ENCODE assay signal across 31 mouse cellular contexts in the genomic region with DNA sequence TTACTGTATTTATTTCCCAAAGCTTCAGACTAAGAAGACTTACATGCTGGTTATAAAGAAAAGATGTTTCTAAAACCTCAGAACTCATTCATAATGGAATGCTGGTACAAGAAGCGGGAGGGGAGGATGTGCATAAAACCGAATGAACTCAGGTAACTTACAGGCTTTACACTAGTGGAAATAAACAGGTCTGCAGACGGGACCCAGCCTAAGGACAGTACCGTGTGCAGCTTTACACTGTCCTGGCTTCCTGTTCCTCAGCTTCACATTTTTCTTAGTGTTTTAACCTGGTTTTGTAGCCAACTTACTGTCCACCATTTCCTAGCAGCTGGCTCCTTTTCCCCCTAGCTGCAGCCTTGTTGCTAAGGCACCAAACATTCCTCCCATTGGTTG.
DNase-seq lines count a peak whose midpoint lies in the region; ATAC-seq and TF ChIP-seq lines count a peak whose summit lies in the region.
"Had no signal": no experiment of that assay in that cellular context is flagged by ENCODE, and none has a peak within 500 bp of the region (broad histone marks: within the 10 kb centered on the region; RNA-seq: fewer than 3 reads in every experiment).

No protein-coding gene starts in this region.

- H3K9ac ChIP-seq in limb, embryonic 11.5 days (ENCODE audit: low read length): no peak overlapping the region
- H3K9ac ChIP-seq in stomach, embryonic 15.5 days: no peak overlapping the region
- no peak overlapping the region for H3K9ac ChIP-seq in stomach, postnatal 0 days (ENCODE audit: low read length)
- no peak overlapping the region for H3K9ac ChIP-seq in limb, embryonic 14.5 days (ENCODE audit: low read depth, low read length, severe bottlenecking)
- no peak overlapping the region for H3K9ac ChIP-seq in stomach, embryonic 16.5 days (ENCODE audit: low read length)
- H3K9ac ChIP-seq: embryonic facial prominence, embryonic 13.5 days; forebrain, embryonic 12.5 days; forebrain, embryonic 15.5 days; heart, embryonic 13.5 days; hindbrain, embryonic 15.5 days had no signal

- H3K9me3 ChIP-seq in limb, embryonic 11.5 days (ENCODE audit: control insufficient read depth, low read length): no peaks in the 10 kb centered on the region
- H3K9me3 ChIP-seq in limb, embryonic 10.5 days (replicated peaks): no peaks in the 10 kb centered on the region
- H3K9me3 ChIP-seq in stomach, embryonic 15.5 days: no peaks in the 10 kb centered on the region
- no peaks in the 10 kb centered on the region for H3K9me3 ChIP-seq in stomach, postnatal 0 days (ENCODE audit: control insufficient read depth, low read length)
- H3K9me3 ChIP-seq in limb, embryonic 14.5 days (ENCODE audit: control insufficient read depth, low read length): no peaks in the 10 kb centered on the region
- H3K9me3 ChIP-seq in stomach, embryonic 16.5 days (replicated peaks; ENCODE audit: control insufficient read depth, low read length): no peaks in the 10 kb centered on the region
- H3K9me3 ChIP-seq: embryonic facial prominence, embryonic 10.5 days; embryonic facial prominence, embryonic 13.5 days; forebrain, embryonic 12.5 days; forebrain, embryonic 15.5 days; G1E; heart, embryonic 10.5 days; heart, embryonic 13.5 days; hindbrain, embryonic 15.5 days had no signal

- no peak overlapping the region; the same call in 1 of the 2 replicates for H3K27ac ChIP-seq in limb, embryonic 11.5 days (replicated peaks; ENCODE audit: low read depth, low read length)
- H3K27ac ChIP-seq in limb, embryonic 10.5 days: no peak overlapping the region
- H3K27ac ChIP-seq in stomach, embryonic 15.5 days: peak overlapping the region; percentile 35; the same call in 1 of the 2 replicates
- no peak overlapping the region for H3K27ac ChIP-seq in stomach, postnatal 0 days (replicated peaks)
- no peak overlapping the region for H3K27ac ChIP-seq in limb, embryonic 14.5 days (replicated peaks; ENCODE audit: low read depth, low read length)
- H3K27ac ChIP-seq in stomach, embryonic 16.5 days (ENCODE audit: low read length): no peak overlapping the region
- H3K27ac ChIP-seq: embryonic facial prominence, embryonic 10.5 days; embryonic facial prominence, embryonic 13.5 days; forebrain, embryonic 12.5 days; forebrain, embryonic 15.5 days; heart, adult 2 months; heart, embryonic 10.5 days; heart, embryonic 13.5 days; hindbrain, embryonic 15.5 days had no signal

- H3K27me3 ChIP-seq in limb, embryonic 11.5 days (ENCODE audit: control insufficient read depth, insufficient read depth, low read length): no peaks in the 10 kb centered on the region
- no peaks in the 10 kb centered on the region for H3K27me3 ChIP-seq in limb, embryonic 10.5 days (ENCODE audit: low read depth, poor library complexity, severe bottlenecking)
- H3K27me3 ChIP-seq in stomach, embryonic 15.5 days (replicated peaks): no peaks in the 10 kb centered on the region
- H3K27me3 ChIP-seq in stomach, postnatal 0 days (ENCODE audit: control insufficient read depth, insufficient read depth, low read length): no peaks in the 10 kb centered on the region
- no peaks in the 10 kb centered on the region for H3K27me3 ChIP-seq in limb, embryonic 14.5 days (ENCODE audit: control insufficient read depth, insufficient read depth, low read length)
- H3K27me3 ChIP-seq in stomach, embryonic 16.5 days (ENCODE audit: control insufficient read depth, insufficient read depth, low read length): no peaks in the 10 kb centered on the region
- H3K27me3 ChIP-seq: CH12.LX; embryonic facial prominence, embryonic 13.5 days; forebrain, embryonic 12.5 days; forebrain, embryonic 15.5 days; heart, embryonic 13.5 days; hindbrain, embryonic 15.5 days; Patski had no signal

- H3K4me3 ChIP-seq in limb, embryonic 11.5 days (ENCODE audit: low read depth, low read length): no peak overlapping the region
- H3K4me3 ChIP-seq in limb, embryonic 10.5 days: no peak overlapping the region
- no peak overlapping the region for H3K4me3 ChIP-seq in stomach, embryonic 15.5 days (replicated peaks)
- no peak overlapping the region for H3K4me3 ChIP-seq in stomach, postnatal 0 days (ENCODE audit: low read depth, low read length)
- no peak overlapping the region for H3K4me3 ChIP-seq in limb, embryonic 14.5 days (replicated peaks; ENCODE audit: low read length)
- no peak overlapping the region for H3K4me3 ChIP-seq in stomach, embryonic 16.5 days (replicated peaks; ENCODE audit: low read length)
- H3K4me3 ChIP-seq: embryonic facial prominence, embryonic 10.5 days; embryonic facial prominence, embryonic 13.5 days; erythroblast, embryonic 14.5 days; forebrain, embryonic 12.5 days; forebrain, embryonic 15.5 days; heart, adult 2 months; heart, embryonic 10.5 days; heart, embryonic 13.5 days; hindbrain, embryonic 15.5 days had no signal

- no peak for TF ChIP-seq POLR2A in limb, embryonic 14.5 days (IDR thresholded peaks at IDR 0.05; ENCODE audit: borderline replicate concordance, extremely low read depth, insufficient read depth, insufficient read length)

- peak; percentile 49; the same call in 1 of the 2 replicates for ATAC-seq in limb, embryonic 11.5 days (ENCODE audit: insufficient number of reproducible peaks, low FRiP score, low TSS enrichment, low read depth)
- no peak for ATAC-seq in stomach, embryonic 15.5 days (ENCODE audit: insufficient read depth, low FRiP score, low read depth)
- no peak for ATAC-seq in stomach, postnatal 0 days (ENCODE audit: low FRiP score, low TSS enrichment)
- ATAC-seq in limb, embryonic 14.5 days (ENCODE audit: low FRiP score, low read depth): peak; percentile 9; the same call in 1 of the 2 replicates
- peak; percentile 69; the same call in 1 of the 2 replicates for ATAC-seq in stomach, embryonic 16.5 days (ENCODE audit: insufficient read depth, low FRiP score)
- ATAC-seq: forebrain, embryonic 15.5 days; Patski had no signal

- TF ChIP-seq EP300 in stomach, postnatal 0 days (optimal IDR thresholded peaks at IDR 0.05): no peak

- H3K4me2 ChIP-seq in limb, embryonic 11.5 days (ENCODE audit: low read depth, severe bottlenecking): no peak overlapping the region
- H3K4me2 ChIP-seq in stomach, embryonic 15.5 days: no peak overlapping the region
- no peak overlapping the region for H3K4me2 ChIP-seq in stomach, postnatal 0 days (replicated peaks; ENCODE audit: low read depth)
- H3K4me2 ChIP-seq in limb, embryonic 14.5 days (replicated peaks; ENCODE audit: low read depth, low read length, severe bottlenecking): no peak overlapping the region
- H3K4me2 ChIP-seq in stomach, embryonic 16.5 days (ENCODE audit: low read depth, low read length): no peak overlapping the region
- H3K4me2 ChIP-seq: embryonic facial prominence, embryonic 13.5 days; forebrain, embryonic 12.5 days; forebrain, embryonic 15.5 days; heart, embryonic 13.5 days; hindbrain, embryonic 15.5 days had no signal

- no peak for TF ChIP-seq CTCF in stomach, postnatal 0 days (IDR thresholded peaks at IDR 0.05; ENCODE audit: low read depth)

- no peaks in the 10 kb centered on the region for H3K4me1 ChIP-seq in limb, embryonic 11.5 days (ENCODE audit: control insufficient read depth, insufficient read depth, low read length)
- no peaks in the 10 kb centered on the region; the same call in 1 of the 2 replicates for H3K4me1 ChIP-seq in limb, embryonic 10.5 days
- no peaks in the 10 kb centered on the region for H3K4me1 ChIP-seq in stomach, embryonic 15.5 days
- H3K4me1 ChIP-seq in stomach, postnatal 0 days (replicated peaks; ENCODE audit: control insufficient read depth, insufficient read depth): no peaks in the 10 kb centered on the region
- no peaks in the 10 kb centered on the region for H3K4me1 ChIP-seq in limb, embryonic 14.5 days (ENCODE audit: control insufficient read depth, insufficient read depth, low read length)
- H3K4me1 ChIP-seq in stomach, embryonic 16.5 days (ENCODE audit: control insufficient read depth, insufficient read depth, low read length): no peaks in the 10 kb centered on the region
- H3K4me1 ChIP-seq: embryonic facial prominence, embryonic 10.5 days; forebrain, embryonic 12.5 days; forebrain, embryonic 15.5 days; heart, embryonic 10.5 days; heart, embryonic 13.5 days; hindbrain, embryonic 15.5 days had no signal

- no peaks in the 10 kb centered on the region for H3K36me3 ChIP-seq in limb, embryonic 11.5 days (ENCODE audit: control insufficient read depth, insufficient read depth, low read length)
- no peaks in the 10 kb centered on the region for H3K36me3 ChIP-seq in limb, embryonic 10.5 days
- no peaks in the 10 kb centered on the region for H3K36me3 ChIP-seq in stomach, embryonic 15.5 days
- no peaks in the 10 kb centered on the region for H3K36me3 ChIP-seq in stomach, postnatal 0 days (ENCODE audit: control insufficient read depth, insufficient read depth, low read length)
- H3K36me3 ChIP-seq in limb, embryonic 14.5 days (ENCODE audit: control insufficient read depth, insufficient read depth, low read length): no peaks in the 10 kb centered on the region
- H3K36me3 ChIP-seq in stomach, embryonic 16.5 days (ENCODE audit: control insufficient read depth, insufficient read depth, low read length): no peaks in the 10 kb centered on the region
- H3K36me3 ChIP-seq: embryonic facial prominence, embryonic 10.5 days; embryonic facial prominence, embryonic 13.5 days; forebrain, embryonic 12.5 days; forebrain, embryonic 15.5 days; G1E; heart, embryonic 10.5 days; heart, embryonic 13.5 days; hindbrain, embryonic 15.5 days had no signal

- no peak for DNase-seq in limb, embryonic 11.5 days (ENCODE audit: low spot score)
- no peak for DNase-seq in limb, embryonic 10.5 days (ENCODE audit: low spot score)
- DNase-seq in stomach, postnatal 0 days (ENCODE audit: low spot score): no peak
- no peak for DNase-seq in limb, embryonic 14.5 days (ENCODE audit: low spot score)
- no peak for DNase-seq in urinary bladder, postnatal 14 days (ENCODE audit: low spot score)
- no peak for DNase-seq in spleen, postnatal 14 days (ENCODE audit: low spot score in 2 of 2)
- DNase-seq: adrenal gland, postnatal 14 days; B cell, adult 2 months; cerebellum, adult 11 months; cerebellum, adult 2 months; cerebellum, postnatal 10 days; cerebellum, postnatal 36 days; embryo, embryonic 11 days; gastrocnemius, postnatal 10 days; gastrocnemius, postnatal 36 days; heart, adult 2 months; heart, postnatal 14 days; heart, postnatal 4 days had no signal

- WGBS in limb, embryonic 11.5 days: 56% methylated on average over 4 of the region's 4 CpGs
- 83% methylated on average over 4 of the region's 4 CpGs for WGBS in limb, embryonic 10.5 days
- WGBS in stomach, embryonic 15.5 days: 59% methylated on average over 4 of the region's 4 CpGs
- 66% methylated on average over 4 of the region's 4 CpGs for WGBS in stomach, postnatal 0 days
- WGBS in limb, embryonic 14.5 days: 26% methylated on average over 4 of the region's 4 CpGs
- 61% methylated on average over 4 of the region's 4 CpGs for WGBS in stomach, embryonic 16.5 days

Comparison
In these comparisons a context has a peak if more than half of its experiments do, and no peak if none do; other contexts are left out.
1. ATAC-seq: peak in limb, embryonic 11.5 days (single experiment), limb, embryonic 14.5 days (single experiment) and stomach, embryonic 16.5 days (single experiment); none in stomach, embryonic 15.5 days (single experiment) and stomach, postnatal 0 days (single experiment).